Mouse (Mus musculus) bone marrow macrophage, adult 2 months (primary cell): ENCODE results near the gene Gstm1.
"Not testable (repeated sequence)": the region's sequence is repeated elsewhere in the genome, so short reads cannot be mapped to it uniquely, and the experiment has no call there.

Experiments
- CTCF ChIP-seq: IDR thresholded peaks from 2 replicates; pipeline ENCODE4 v1.5.1; 2012; ENCODE audit warnings: low read depth, mild to moderate bottlenecking, low read length, moderate library complexity
- POLR2A ChIP-seq: IDR thresholded peaks from 2 replicates; pipeline ENCODE4 v1.6.1; 2012; ENCODE audit warnings: mild to moderate bottlenecking, low read depth, low read length, borderline replicate concordance

- not testable (repeated sequence) for TF ChIP-seq CTCF, POLR2A
These were observed 32.6 kb downstream of the Gstm1 start for GRCm38 (mm10) chr3:107985141-107985540.
